8 mouse cellular contexts compared by ENCODE assay signal in the genomic region with DNA sequence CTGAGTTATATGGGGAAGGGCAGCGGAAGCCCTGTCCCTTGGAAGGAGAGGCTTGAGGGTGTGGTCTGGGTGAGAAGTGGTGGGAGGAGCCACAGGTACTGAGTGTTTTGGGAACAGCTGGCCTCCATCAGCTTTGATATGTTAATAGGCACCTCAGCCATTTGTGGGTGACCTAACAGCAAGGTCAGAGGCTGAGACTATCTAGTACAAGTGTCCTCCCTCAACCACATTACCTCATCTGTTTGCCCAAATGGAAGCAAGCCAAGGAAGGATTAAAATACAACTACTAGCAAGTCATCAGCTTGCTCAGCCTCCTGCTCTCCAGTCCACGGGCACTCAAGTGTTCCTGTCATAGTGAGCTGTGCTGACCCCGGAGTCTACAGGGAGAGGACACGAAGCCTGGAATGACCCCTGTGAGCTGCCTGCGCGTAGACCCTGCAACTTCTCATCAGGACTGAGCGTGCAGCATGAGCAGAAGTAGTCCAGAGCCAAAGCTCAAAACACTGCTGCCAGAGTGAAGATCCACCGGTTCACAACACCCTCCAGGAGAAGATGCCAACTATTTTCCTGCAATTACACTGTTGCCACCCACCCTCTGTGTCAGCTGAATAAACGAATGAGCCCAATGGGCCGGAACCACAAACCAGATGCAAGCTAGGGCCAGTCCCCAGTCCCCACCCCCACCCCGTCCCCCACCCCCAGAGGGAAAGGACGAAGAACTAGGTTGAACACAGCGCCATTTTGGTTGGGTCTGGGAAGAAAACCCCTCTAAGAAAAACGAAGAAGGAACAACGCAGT.
DNase-seq lines count a peak whose midpoint lies in the region; ATAC-seq and TF ChIP-seq lines count a peak whose summit lies in the region.

No protein-coding gene starts in this region.

- H3K36me3 ChIP-seq in midbrain, embryonic 10.5 days, result no peaks in the 10 kb centered on the region
- no peaks in the 10 kb centered on the region for H3K36me3 ChIP-seq in midbrain, embryonic 16.5 days (ENCODE audit: control insufficient read depth, insufficient read depth, low read length)
- no peaks in the 10 kb centered on the region for H3K36me3 ChIP-seq in heart, embryonic 13.5 days
- no peaks in the 10 kb centered on the region for H3K36me3 ChIP-seq in kidney, embryonic 15.5 days

- H3K27me3 ChIP-seq in midbrain, embryonic 10.5 days (ENCODE audit: low read depth, poor library complexity, severe bottlenecking), result no peaks in the 10 kb centered on the region
- no peaks in the 10 kb centered on the region for H3K27me3 ChIP-seq in midbrain, embryonic 16.5 days (ENCODE audit: control insufficient read depth, insufficient read depth, low read depth, low read length)
- H3K27me3 ChIP-seq in heart, embryonic 13.5 days (replicated peaks), result no peaks in the 10 kb centered on the region
- no peaks in the 10 kb centered on the region for H3K27me3 ChIP-seq in kidney, embryonic 15.5 days
- no peaks in the 10 kb centered on the region for H3K27me3 ChIP-seq in cerebellum, adult 2 months (ENCODE audit: control insufficient read depth, insufficient read depth, low read length)

- H3K9me3 ChIP-seq in midbrain, embryonic 10.5 days (replicated peaks), result 0 out of 2 replicates have a peak, but pooled peaks cover 2% of the 10 kb centered on the region
- H3K9me3 ChIP-seq in midbrain, embryonic 16.5 days (replicated peaks; ENCODE audit: control insufficient read depth, low read length, poor library complexity, severe bottlenecking), result no peaks in the 10 kb centered on the region
- H3K9me3 ChIP-seq in heart, embryonic 13.5 days, result no peaks in the 10 kb centered on the region
- H3K9me3 ChIP-seq in kidney, embryonic 15.5 days (replicated peaks), result no peaks in the 10 kb centered on the region

- no peak for TF ChIP-seq CTCF in cerebellum, adult 2 months (IDR thresholded peaks at IDR 0.05; ENCODE audit: borderline replicate concordance, insufficient read depth, low read depth, low read length)

- no peak for TF ChIP-seq POLR2A in cerebellum, adult 2 months (IDR thresholded peaks at IDR 0.05; ENCODE audit: borderline replicate concordance, insufficient read depth, low read length)

- no peak overlapping the region for H3K4me3 ChIP-seq in midbrain, embryonic 10.5 days
- H3K4me3 ChIP-seq in midbrain, embryonic 16.5 days (ENCODE audit: low read depth, low read length), result no peak overlapping the region
- H3K4me3 ChIP-seq in heart, embryonic 13.5 days, result no peak overlapping the region
- no peak overlapping the region for H3K4me3 ChIP-seq in kidney, embryonic 15.5 days (replicated peaks)
- no peak overlapping the region for H3K4me3 ChIP-seq in cerebellum, adult 2 months (replicated peaks; ENCODE audit: insufficient read depth, low read depth, low read length)

- peaks cover 37% of the 10 kb centered on the region for H3K4me1 ChIP-seq in midbrain, embryonic 10.5 days
- no peaks in the 10 kb centered on the region; the same call in 1 of the 2 replicates for H3K4me1 ChIP-seq in midbrain, embryonic 16.5 days (ENCODE audit: control insufficient read depth, insufficient read depth, low read length)
- H3K4me1 ChIP-seq in heart, embryonic 13.5 days, result peaks cover 24% of the 10 kb centered on the region
- H3K4me1 ChIP-seq in kidney, embryonic 15.5 days, result peaks cover 14% of the 10 kb centered on the region
- no peaks in the 10 kb centered on the region for H3K4me1 ChIP-seq in cerebellum, adult 2 months (ENCODE audit: control insufficient read depth, insufficient read depth, low read length)

- H3K4me2 ChIP-seq in midbrain, embryonic 16.5 days (ENCODE audit: low read length), result no peak overlapping the region
- no peak overlapping the region for H3K4me2 ChIP-seq in heart, embryonic 13.5 days
- H3K4me2 ChIP-seq in kidney, embryonic 15.5 days, result no peak overlapping the region

- WGBS in midbrain, embryonic 10.5 days, result 88% methylated on average over 15 of the region's 15 CpGs
- WGBS in midbrain, embryonic 16.5 days, result 88% methylated on average over 15 of the region's 15 CpGs
- whole genome bisulfite sequencing in heart, embryonic 13.5 days, result 53% methylated on average over 15 of the region's 15 CpGs
- 31% methylated on average over 15 of the region's 15 CpGs for WGBS in kidney, embryonic 15.5 days
- 22% methylated on average over 15 of the region's 15 CpGs for WGBS in cerebellum, adult 2 months

- no peak overlapping the region for H3K9ac ChIP-seq in midbrain, embryonic 16.5 days (ENCODE audit: low read depth, low read length)
- no peak overlapping the region for H3K9ac ChIP-seq in heart, embryonic 13.5 days
- H3K9ac ChIP-seq in kidney, embryonic 15.5 days, result no peak overlapping the region

- peak overlapping the region; percentile 74 for H3K27ac ChIP-seq in midbrain, embryonic 10.5 days (replicated peaks)
- H3K27ac ChIP-seq in midbrain, embryonic 16.5 days (ENCODE audit: low read length), result no peak overlapping the region
- peak overlapping the region; percentile 48; the same call in 1 of the 2 replicates for H3K27ac ChIP-seq in heart, embryonic 13.5 days (replicated peaks)
- no peak overlapping the region for H3K27ac ChIP-seq in kidney, embryonic 15.5 days
- no peak overlapping the region for H3K27ac ChIP-seq in cerebellum, adult 2 months (ENCODE audit: insufficient read depth, low read length)

- no peak for ATAC-seq in midbrain, embryonic 16.5 days
- ATAC-seq in heart, embryonic 13.5 days (ENCODE audit: extremely low read depth, insufficient number of reproducible peaks, low FRiP score, low TSS enrichment), result peak; percentile 76; the same call in 1 of the 2 replicates
- peak; percentile 87 for ATAC-seq in kidney, embryonic 15.5 days (replicated peaks; ENCODE audit: low FRiP score)

- DNase-seq in midbrain, embryonic 10.5 days (ENCODE audit: low spot score), result no peak
- peak; percentile 71 for DNase-seq in skeletal muscle tissue, adult 2 months (ENCODE audit: low read depth, low spot score)
- no peak for DNase-seq in thymus, postnatal 36 days
- DNase-seq in yolk sac, embryonic 10.5 days (ENCODE audit: low spot score), result no peak
- no peak for DNase-seq in cerebellum, adult 2 months

Comparison
In these comparisons a context has a peak if more than half of its experiments do, and no peak if none do; other contexts are left out.
1. H3K27ac ChIP-seq: peak in midbrain, embryonic 10.5 days (single experiment) and heart, embryonic 13.5 days (single experiment); none in midbrain, embryonic 16.5 days (single experiment), kidney, embryonic 15.5 days (single experiment) and cerebellum, adult 2 months (single experiment).